Mouse (Mus musculus): ENCODE measurements around the gene Mtif2.

Mtif2 gene

GRCm38 (mm10) chr11:29560452-29560851, 34.2 kb downstream of the Mtif2 start:
- DNase-seq = no peak

- no peak for DNase-seq
These were observed 34.8 kb downstream of the Mtif2 start for GRCm38 (mm10) chr11:29560990-29561389.

- DNase-seq = no peak
These were observed 37.2 kb downstream of the Mtif2 start for GRCm38 (mm10) chr11:29563406-29563805.

DNA sequence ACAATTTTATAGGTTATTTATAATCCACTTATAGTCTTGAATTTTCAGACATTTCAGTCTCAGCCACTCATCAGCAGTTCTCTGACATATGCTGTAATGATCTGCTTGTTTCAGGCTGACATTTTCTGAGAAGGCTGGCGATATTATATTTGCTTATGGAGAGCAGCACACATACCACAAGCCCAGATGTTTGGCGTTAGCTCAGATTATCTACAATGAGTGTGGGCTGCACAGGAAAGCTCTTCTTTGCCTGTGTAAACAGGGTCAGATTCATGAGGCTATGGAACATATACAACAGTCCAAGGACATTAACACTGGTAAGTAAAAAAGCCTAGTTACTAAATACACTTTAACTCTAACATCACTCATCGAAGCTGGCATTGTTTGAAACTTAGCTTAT, 45.3 kb downstream of the Mtif2 start:
- no peak for DNase-seq

- no peak for DNase-seq
These were observed 46.4 kb downstream of the Mtif2 start for GRCm38 (mm10) chr11:29572656-29573055.

DNA sequence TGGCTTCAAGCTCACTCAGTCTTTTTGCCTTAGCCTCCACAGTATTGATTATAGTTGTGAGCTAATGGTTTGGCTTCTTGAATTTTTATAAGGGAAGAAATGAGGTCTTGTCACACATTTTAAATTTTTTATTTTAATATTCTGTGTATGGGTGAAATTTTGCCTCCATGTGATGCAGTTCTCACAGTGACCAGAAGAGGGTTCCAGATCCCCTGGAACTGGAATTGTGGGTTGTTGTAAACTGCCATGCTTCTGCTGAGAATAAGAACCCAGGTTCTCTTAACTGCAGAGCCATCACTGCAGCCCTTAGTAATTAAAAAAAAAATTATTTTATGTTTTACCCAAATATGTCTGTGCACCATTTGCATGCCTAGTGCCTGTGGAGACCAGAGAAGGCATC, 53.4 kb downstream of the Mtif2 start:
- peak in 1 of 2 experiments; percentile 5 for DNase-seq
